Mouse (Mus musculus) 3134 (cell line): ENCODE data around the gene Gpr87.

ENCODE experiments used
- DNase-seq: peaks from one replicate; pipeline ENCODE4 v3.0.0-alpha.2; 2011; ENCODE audit warnings: low spot score; ENCODE audit not compliant: insufficient read length; ENCODE audit errors: extremely low read depth

Gpr87 gene

GRCm38 (mm10) chr3:59191674-59192073 lies 3.2 kb downstream of the Gpr87 start:
- DNase-seq = no peak

GRCm38 (mm10) chr3:59187336-59187735 lies 7.6 kb downstream of the Gpr87 start:
- no peak for DNase-seq

GRCm38 (mm10) chr3:59185662-59186061 lies 9.2 kb downstream of the Gpr87 start:
- DNase-seq = no peak

- no peak for DNase-seq
Observed at GRCm38 (mm10) chr3:59182129-59182528, 12.8 kb downstream of the Gpr87 start.

GRCm38 (mm10) chr3:59181134-59181533 lies 13.8 kb downstream of the Gpr87 start:
- peak; percentile 14 for DNase-seq

- no peak for DNase-seq
Observed at GRCm38 (mm10) chr3:59176871-59177270, 18.0 kb downstream of the Gpr87 start.

- DNase-seq = no peak
Observed at GRCm38 (mm10) chr3:59175234-59175633, 19.7 kb downstream of the Gpr87 start.

- no peak for DNase-seq
Observed at GRCm38 (mm10) chr3:59174426-59175154, 20.3 kb downstream of the Gpr87 start.

GRCm38 (mm10) chr3:59169921-59170627 lies 24.8 kb downstream of the Gpr87 start:
- DNase-seq = no peak

- no peak for DNase-seq
Observed at GRCm38 (mm10) chr3:59169215-59169614, 25.7 kb downstream of the Gpr87 start.

- DNase-seq = no peak
Observed at GRCm38 (mm10) chr3:59168476-59168875, 26.4 kb downstream of the Gpr87 start.

- no peak for DNase-seq
Observed at GRCm38 (mm10) chr3:59167417-59168054, 27.4 kb downstream of the Gpr87 start.

GRCm38 (mm10) chr3:59160465-59160864 lies 34.4 kb downstream of the Gpr87 start:
- no peak for DNase-seq

- DNase-seq = no peak
Observed at GRCm38 (mm10) chr3:59157048-59157447, 37.9 kb downstream of the Gpr87 start.

GRCm38 (mm10) chr3:59155404-59155803 lies 39.5 kb downstream of the Gpr87 start:
- no peak for DNase-seq

- no peak for DNase-seq
Observed at GRCm38 (mm10) chr3:59154888-59155287, 40.0 kb downstream of the Gpr87 start.

- DNase-seq = no peak
Observed at GRCm38 (mm10) chr3:59153424-59153823, 41.5 kb downstream of the Gpr87 start, which contains the start of gene P2ry14. P2ry14 (minus strand) TSS chr3:59153618.

GRCm38 (mm10) chr3:59150624-59151023 lies 44.3 kb downstream of the Gpr87 start:
- DNase-seq = no peak

- DNase-seq = no peak
Observed at GRCm38 (mm10) chr3:59149646-59150045, 45.3 kb downstream of the Gpr87 start.

GRCm38 (mm10) chr3:59145194-59145593 lies 49.7 kb downstream of the Gpr87 start:
- no peak for DNase-seq

- DNase-seq = no peak
Observed at GRCm38 (mm10) chr3:59141507-59142305, 53.2 kb downstream of the Gpr87 start.
